Mouse (Mus musculus): ENCODE data around the gene Rimbp2.

Rimbp2 gene

DNA sequence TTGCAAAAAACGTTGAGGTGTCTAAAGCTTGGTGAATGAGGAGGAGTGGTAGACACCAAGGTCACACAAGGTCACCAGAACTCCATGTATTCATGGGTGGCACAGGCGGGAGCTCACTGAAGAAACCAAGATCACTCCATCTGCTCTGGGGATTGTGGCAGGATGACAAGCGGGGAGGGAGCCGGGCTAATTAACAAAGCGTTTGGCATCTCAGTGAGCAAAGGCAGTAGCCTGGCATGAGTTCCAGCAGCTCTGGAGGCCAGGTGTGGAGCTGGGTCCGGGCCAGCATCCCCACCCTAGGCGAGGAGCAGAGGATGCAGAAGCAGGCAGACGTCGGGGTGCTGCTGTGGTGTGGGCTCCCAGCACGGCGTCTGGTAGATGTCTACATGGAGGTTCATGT, 108.3 kb downstream of the Rimbp2 start:
- DNase-seq (ENCODE audit: low spot score): no peak

GRCm38 (mm10) chr5:128843982-128844381, 109.3 kb downstream of the Rimbp2 start:
- no peak for DNase-seq (ENCODE audit: low spot score)

- no peak for DNase-seq (ENCODE audit: low spot score)
These were observed 111.7 kb downstream of the Rimbp2 start for GRCm38 (mm10) chr5:128841541-128841940.

GRCm38 (mm10) chr5:128837045-128837444, 116.2 kb downstream of the Rimbp2 start:
- DNase-seq (ENCODE audit: low spot score): no peak

GRCm38 (mm10) chr5:128834126-128834525, 119.2 kb downstream of the Rimbp2 start:
- no peak for DNase-seq (ENCODE audit: low spot score)

DNA sequence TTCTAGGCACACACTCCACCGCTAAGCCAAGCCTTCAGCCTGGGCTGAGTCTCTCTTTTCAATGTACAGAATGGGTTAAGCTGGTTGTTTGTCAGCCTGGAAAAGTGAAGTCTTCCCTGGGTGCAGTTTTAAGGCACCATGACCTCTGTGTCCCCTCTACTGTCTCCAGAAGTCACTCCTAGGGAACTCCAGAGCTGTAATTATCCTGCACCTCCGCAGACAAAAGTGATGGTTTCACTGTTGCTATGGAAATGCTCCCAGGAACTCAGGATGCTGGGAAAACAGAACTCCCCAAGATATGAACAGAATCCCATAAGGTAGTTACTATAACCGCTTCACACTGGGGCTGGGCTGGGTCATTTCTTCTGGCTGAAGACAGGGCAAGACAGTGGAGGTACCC, 130.4 kb downstream of the Rimbp2 start:
- no peak for DNase-seq (ENCODE audit: low spot score)

GRCm38 (mm10) chr5:128819638-128820285, 133.5 kb downstream of the Rimbp2 start:
- no peak for DNase-seq (ENCODE audit: low spot score)

- DNase-seq (ENCODE audit: low spot score): no peak
These were observed 137.7 kb downstream of the Rimbp2 start for GRCm38 (mm10) chr5:128815629-128816028.

DNA sequence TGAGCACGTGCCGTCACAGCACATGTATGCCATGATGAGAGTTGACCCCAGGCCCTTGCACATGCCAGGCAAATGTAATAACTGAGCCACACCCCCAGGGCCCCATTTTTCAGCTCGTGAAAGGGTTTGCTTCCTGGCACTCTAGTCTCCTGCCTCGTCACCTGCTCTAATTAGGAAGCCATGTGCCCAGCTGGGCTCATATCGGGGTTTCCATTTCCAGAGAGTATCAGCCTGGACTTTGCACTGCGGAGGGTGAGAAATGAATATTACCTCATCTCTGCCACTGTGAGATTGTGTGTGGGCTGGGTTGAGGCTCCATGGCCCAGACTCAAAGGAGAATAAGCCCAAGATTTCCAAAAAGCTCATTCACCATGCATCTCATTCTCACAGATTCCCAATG, 138.2 kb downstream of the Rimbp2 start:
- no peak for DNase-seq (ENCODE audit: low spot score)

DNA sequence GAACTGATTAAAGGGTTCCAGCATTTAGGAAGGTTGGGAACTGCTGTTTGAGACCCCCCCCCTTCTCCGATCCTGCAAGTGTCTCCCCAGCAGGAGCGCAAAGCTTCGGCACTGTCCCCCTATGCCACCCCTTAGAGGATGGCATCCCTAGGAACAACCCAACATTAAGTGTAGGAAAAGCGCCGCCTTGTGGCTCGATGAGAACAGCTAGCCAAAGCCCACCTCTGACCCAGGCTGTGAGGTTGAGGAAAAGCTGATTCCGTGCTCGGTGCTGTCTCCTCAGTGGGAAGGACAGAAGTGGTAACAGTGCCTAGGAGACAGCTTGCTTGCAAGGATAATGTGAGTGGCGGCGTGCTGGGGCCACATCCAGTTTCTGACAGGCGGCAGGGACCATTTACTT, 140.2 kb downstream of the Rimbp2 start:
- no peak for DNase-seq (ENCODE audit: low spot score)

DNA sequence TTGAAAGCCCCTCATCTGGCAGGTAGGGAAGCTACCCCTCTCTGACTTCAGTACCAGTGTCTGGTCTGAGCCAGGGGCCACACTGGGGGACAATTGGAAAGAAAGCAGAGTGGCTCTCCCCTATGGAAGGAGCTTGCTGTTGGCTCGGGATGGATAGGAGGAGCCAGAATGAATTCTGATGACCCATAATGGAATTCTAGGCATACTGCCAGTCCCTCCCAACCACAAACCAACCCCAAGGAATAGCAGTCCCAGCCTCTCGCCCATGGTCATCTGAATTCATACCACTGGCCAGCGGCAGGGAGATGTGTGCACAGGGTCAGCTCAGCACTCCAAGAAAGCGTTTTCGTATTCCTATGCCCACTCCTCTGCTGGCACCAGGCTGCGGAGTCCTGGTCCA, 141.9 kb downstream of the Rimbp2 start:
- no peak for DNase-seq (ENCODE audit: low spot score)

GRCm38 (mm10) chr5:128810006-128810405, 143.3 kb downstream of the Rimbp2 start:
- no peak for DNase-seq (ENCODE audit: low spot score)

DNA sequence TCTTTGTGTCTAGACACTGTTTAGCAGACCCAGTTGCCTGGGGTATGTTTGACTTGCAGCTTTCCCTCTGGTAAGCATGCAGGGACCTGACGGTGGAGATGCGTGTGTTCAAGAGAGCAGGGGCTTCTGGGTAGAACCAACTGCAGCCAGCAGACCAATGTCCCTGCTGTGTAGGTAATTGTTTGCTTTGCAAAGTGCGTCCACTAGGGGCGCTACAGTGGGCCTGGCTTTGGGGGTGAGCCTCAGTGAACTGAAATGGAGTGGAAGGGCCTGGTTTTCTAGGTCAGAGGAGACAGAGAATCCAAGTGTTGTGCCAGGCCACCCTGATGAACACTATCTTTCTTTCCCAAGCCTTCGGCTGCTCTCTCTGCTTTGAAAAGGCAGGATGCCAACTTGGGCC, 143.9 kb downstream of the Rimbp2 start:
- DNase-seq (ENCODE audit: low spot score): no peak

GRCm38 (mm10) chr5:128808547-128809182, 144.6 kb downstream of the Rimbp2 start:
- no peak for DNase-seq (ENCODE audit: low spot score)

DNA sequence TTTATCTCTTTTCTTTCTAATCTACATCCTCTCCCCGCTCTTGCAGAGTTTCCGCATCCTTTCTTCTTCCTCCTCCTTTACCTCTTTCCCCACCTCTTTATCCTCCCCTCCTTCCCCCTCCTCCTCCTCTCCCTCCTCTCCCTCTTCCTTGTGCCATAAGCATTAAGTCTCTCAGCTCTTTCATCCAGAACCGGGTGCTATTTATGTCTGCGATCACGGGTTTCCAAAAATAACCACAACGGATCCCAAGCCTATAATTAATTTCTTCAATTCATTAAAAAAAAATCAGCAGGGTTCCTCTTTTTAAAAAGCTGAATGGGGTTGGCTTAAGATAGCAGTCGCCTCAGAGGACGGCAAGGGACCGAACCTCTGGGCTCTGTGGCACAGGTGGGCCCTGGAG, 145.9 kb downstream of the Rimbp2 start:
- DNase-seq (ENCODE audit: low spot score): no peak

DNA sequence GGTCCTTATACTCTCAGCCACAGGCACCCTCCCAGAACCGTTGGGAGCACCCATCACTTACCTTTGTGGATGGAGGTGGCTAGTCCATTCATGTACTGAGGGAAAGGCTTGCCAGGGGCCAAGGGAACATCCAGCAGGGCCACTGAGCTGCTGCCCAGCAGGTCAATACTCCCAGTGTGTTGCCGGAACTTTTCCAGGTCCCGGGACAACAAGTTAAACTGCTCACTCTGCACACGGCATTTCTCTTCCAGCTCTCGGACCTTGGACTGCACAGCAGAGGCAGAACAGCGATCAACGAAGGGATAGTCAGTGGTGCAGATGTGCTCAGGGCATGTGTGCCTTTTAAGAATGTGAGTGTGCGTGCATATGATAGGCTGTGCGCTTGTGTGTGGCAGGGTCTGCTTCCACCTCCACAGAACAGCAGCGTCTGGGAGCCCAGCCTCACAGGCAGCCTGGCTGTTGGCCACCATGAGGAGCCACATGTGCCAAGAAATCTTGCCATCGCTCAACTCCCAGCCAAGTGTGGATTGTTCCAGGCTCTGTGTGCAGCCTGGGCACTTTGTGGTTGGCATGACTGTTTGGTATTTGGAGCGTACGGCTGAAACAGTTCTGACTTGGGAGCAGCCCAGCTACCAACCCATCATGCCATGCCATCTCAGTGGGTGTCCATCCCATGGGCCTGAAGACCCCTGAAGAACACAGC, 146.8 kb downstream of the Rimbp2 start:
- no peak for DNase-seq (ENCODE audit: low spot score)

DNA sequence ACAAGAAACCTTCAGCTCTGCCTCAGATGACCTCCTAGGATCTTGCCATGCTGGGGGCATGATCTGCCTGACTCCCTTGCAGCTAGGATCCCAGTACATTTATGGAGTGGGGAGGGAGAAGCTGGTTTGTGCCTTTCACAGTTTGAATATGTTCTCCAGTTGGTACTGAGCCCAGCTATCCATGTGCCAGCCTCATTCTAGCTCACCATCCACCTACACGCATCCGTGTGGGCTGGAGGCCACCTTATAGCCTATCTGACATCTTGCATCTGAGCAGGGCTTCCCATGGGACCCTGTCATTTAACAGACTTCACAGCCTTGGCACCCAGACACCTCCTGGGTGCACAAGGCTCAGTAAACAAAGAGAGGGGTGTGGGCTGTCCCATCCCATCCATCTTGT, 148.2 kb downstream of the Rimbp2 start:
- DNase-seq (ENCODE audit: low spot score): no peak

DNA sequence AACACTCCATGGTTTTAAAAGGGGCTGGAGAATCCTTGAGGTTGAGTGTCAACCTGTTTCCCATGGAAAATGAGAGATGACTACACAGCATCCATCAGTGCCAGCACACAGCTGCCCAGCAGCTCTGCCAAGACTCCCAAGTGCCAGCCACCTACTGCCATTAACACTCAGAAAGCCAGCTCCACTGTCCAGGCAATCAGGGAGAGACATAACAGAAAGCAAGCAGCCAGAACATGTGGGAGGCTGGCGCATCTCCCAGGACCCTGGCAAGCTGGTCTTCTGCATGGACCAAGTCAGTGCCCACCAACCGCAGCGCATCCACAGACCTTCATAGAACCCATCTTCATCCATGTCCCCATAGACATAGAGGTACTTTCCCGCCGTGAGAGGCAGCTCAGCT, 152.7 kb downstream of the Rimbp2 start:
- DNase-seq (ENCODE audit: low spot score): no peak

DNA sequence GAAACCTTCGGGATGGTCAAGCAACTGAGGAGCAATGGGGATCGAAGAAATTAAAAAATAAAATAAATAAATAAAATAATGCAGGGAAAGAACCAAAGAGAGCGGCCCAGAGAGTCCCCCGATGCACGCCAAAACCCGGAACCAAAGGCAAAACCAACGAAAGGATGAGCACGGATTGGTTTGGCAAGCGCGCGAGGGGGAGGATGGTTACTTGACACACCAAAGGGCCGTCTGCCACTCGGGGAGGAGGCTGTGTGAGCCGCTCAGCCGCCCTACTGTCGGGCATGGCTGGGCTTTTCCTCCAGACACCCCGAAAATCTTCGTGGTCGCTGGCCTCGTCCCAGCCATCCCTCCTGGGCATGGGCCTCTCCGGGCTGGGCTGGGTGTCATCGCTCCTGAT, 171.7 kb downstream of the Rimbp2 start:
- DNase-seq (ENCODE audit: low spot score): no peak

DNA sequence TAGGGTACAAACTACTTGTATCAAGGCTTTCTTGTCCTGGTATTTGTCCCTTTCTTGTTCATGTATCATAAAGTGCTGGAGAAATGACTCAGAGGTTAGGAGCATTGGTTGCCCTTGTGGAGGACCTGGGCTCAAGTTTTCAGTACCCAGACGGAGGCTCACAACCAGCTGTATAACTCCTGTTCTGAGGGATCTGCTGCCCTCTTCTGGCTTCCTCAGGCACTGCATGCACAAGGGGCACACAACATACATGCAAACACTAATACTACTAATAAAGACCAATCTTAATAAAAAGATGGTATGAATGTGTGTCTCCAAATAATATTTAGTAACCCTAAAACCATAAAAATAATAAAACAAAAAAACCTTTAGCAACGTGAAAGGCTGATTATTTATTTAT, 176.9 kb downstream of the Rimbp2 start:
- DNase-seq (ENCODE audit: low spot score): no peak

DNA sequence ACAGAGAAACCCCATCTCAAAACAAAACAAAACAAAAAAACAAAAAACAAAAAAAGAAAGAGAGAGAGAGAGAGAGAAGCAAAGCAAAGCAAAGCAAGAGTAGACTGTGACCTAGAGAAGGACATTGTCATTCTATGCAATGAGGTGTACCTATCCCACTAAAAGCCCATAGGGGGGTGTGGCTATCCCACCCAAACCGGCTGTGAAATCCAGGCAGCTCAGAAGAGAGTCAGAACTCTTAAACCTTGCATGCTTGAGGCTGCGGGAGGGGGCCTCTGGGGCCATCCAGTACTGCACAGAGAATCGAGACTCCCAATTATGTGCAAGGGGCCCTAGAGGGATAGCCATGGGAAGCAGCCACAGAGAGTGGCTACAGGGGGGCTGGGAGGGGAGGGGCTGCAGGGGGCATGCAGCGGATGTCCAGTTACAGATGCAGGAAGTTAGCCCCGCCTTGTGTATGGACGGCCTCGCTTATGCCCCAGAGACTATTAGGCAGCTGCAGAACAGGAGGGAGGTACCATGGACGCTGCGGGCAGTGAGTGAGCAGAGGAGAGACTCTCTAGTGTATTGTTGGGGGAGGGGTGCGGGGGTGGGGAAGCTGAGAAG, 184.2 kb downstream of the Rimbp2 start:
- no peak for DNase-seq (ENCODE audit: low spot score)

DNA sequence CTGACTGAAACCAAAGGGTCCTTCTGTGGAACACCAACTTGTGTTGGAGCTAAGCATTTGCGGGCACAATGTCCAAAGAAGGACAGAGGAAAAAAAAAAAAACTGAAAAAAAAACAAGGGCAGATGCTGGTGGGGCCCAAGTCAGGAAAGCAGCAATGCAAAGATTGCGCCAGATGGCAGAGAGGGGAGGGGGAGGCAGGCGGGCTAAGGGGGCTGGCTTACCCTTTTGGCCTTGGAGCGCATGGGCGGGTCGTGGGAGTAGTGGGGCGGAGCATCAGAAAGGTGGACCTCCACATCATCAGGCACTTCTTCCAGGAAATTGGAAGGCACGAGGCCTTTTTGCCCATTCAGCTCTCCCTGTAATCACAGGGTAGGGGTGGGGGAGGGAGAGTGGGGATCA, 192.2 kb downstream of the Rimbp2 start:
- no peak for DNase-seq (ENCODE audit: low spot score)

GRCm38 (mm10) chr5:128746261-128746660, 207.0 kb downstream of the Rimbp2 start:
- no peak for DNase-seq (ENCODE audit: low spot score)

Data from adipocyte (in vitro differentiated cells).